ENCODE assay signal across 18 mouse cellular contexts in genomic region chr4:40443565-40443964, GRCm38 (mm10). TPM values are rescaled to one million over a fixed set of nuclear protein-coding genes. Genes with fewer than 3 reads are reported as not detected.
"Had no signal": no experiment of that assay in that cellular context is flagged by ENCODE, and none has a peak within 500 bp of the region (broad histone marks: within the 10 kb centered on the region; RNA-seq: fewer than 3 reads in every experiment).

No protein-coding gene starts in this region.

- H3K4me3 ChIP-seq: megakaryocyte, embryonic 14.5 days; midbrain, embryonic 13.5 days; midbrain, embryonic 15.5 days; myocyte; neural tube, embryonic 13.5 days; neural tube, embryonic 15.5 days; stomach, embryonic 15.5 days had no signal

- ATAC-seq: midbrain, embryonic 13.5 days; midbrain, embryonic 15.5 days had no signal

- H3K27ac ChIP-seq: midbrain, embryonic 13.5 days; midbrain, embryonic 15.5 days; neural tube, embryonic 13.5 days; neural tube, embryonic 15.5 days; stomach, embryonic 15.5 days; stomach, postnatal 0 days had no signal

- H3K27me3 ChIP-seq: megakaryocyte, embryonic 14.5 days; midbrain, embryonic 13.5 days; midbrain, embryonic 15.5 days; neural tube, embryonic 13.5 days; neural tube, embryonic 15.5 days; stomach, embryonic 15.5 days had no signal

- DNase-seq: lung, adult 18-20 months; lung, embryonic 14.5 days; lung, postnatal 10 days; lung, postnatal 4 days; retina, postnatal 1 day; right cerebral cortex, adult 18-20 months; thymus, adult 2 months; thymus, postnatal 25 days; thymus, postnatal 4 days had no signal

- H3K4me1 ChIP-seq: megakaryocyte, embryonic 14.5 days; midbrain, embryonic 13.5 days; midbrain, embryonic 15.5 days; neural tube, embryonic 13.5 days; neural tube, embryonic 15.5 days; stomach, embryonic 15.5 days had no signal

- H3K9me3 ChIP-seq: midbrain, embryonic 13.5 days; midbrain, embryonic 15.5 days; neural tube, embryonic 13.5 days; neural tube, embryonic 15.5 days; stomach, embryonic 15.5 days had no signal

- H3K36me3 ChIP-seq: midbrain, embryonic 13.5 days; midbrain, embryonic 15.5 days; neural tube, embryonic 13.5 days; neural tube, embryonic 15.5 days; stomach, embryonic 15.5 days had no signal

- H3K9ac ChIP-seq: lung, embryonic 14.5 days; midbrain, embryonic 13.5 days; midbrain, embryonic 15.5 days; neural tube, embryonic 13.5 days; neural tube, embryonic 15.5 days; stomach, embryonic 15.5 days had no signal

RNA-seq across cellular contexts. Expression of gene Tmem215, which starts 28.4 kb away (rescaled TPM):
- polyA plus RNA-seq: liver, embryonic 16.5 days; myocyte had no signal
